Mouse (Mus musculus) spleen, postnatal 14 days (tissue): ENCODE measurements at regions not wholly inside any gene's neighbourhood (a gene's known extent, or its start where the extent isn't known, plus 50 kb on each side); places are given as distances from the start of the nearest gene placed in this dataset.
"Not testable (repeated sequence)": the region's sequence is repeated elsewhere in the genome, so short reads cannot be mapped to it uniquely, and the experiment has no call there.

Experiments
- DNase-seq, 2 experiments: peaks; one replicate each; pipeline ENCODE4 v3.0.0; 2021 to 2022; ENCODE audit warnings: low spot score in 2 of 2

GRCm38 (mm10) chr6:37618990-37619389 lies 89.0 kb downstream of the Akr1d1 start:
- no peak for DNase-seq

GRCm38 (mm10) chr6:37621364-37622029 lies 91.5 kb downstream of the Akr1d1 start:
- DNase-seq: no peak

- no peak for DNase-seq
Measured at GRCm38 (mm10) chr6:37622273-37622672, 92.3 kb downstream of the Akr1d1 start.

DNA sequence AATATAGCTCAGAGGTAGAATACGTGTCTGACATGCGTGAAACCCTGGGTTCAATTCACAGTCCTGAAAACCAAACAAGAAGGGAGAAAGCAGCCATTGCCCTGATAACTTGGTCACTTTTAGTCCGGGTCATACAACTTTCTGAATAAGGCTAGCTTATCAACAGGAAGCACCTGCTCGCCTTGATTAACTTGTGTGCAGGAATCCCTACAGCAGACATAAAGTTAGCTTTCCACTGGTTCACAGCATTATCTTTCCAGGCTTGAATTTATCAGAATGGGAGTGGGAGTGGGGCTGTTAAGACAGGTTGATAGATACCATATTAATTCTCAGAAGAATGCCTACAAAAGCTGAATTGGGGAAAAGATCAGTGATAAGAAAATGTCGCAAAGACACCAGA lies 97.2 kb downstream of the Akr1d1 start:
- DNase-seq: no peak

GRCm38 (mm10) chr6:37633948-37634347 lies 104.0 kb downstream of the Akr1d1 start:
- DNase-seq: no peak

DNA sequence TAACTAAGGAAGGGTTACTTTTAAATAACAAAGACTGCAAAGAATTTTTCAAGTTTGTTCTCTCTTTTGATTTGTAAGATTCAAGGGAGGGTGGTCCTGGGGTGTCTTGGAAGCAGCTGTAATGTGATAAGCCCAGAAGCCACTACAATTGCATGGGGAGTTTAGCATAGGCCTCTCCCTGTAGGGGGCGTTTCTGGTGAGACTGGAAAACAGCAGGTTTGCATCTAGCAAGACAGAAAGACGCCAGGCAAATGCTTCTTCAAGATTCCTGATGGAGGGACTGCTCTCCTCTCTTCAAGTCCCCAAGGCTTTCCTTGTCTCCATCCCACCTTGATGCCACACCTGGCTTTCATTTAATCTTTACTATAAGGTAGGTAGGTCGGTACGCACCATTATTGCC lies 112.1 kb downstream of the Akr1d1 start:
- no peak for DNase-seq

DNA sequence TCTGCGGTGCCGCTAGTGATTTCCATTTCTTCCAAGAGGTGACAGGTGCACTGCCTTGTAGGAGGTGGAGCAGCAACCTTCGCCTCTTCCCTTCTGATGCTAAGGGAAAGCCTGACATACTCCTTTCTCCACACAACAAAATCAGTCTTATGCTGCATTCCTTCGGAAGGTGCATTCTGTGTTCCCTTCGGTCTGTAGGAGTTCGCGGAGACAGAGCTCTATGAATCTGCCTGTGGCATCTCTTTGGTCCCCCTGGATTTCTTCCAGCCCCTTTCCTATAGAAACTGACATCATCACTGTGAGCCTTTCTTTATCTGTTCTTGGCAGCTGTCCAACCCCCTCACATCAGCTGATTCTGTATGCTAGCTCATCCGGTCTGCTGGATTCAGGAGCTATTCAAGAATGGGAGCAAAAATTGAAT lies 112.7 kb downstream of the Akr1d1 start:
- DNase-seq: no peak

DNA sequence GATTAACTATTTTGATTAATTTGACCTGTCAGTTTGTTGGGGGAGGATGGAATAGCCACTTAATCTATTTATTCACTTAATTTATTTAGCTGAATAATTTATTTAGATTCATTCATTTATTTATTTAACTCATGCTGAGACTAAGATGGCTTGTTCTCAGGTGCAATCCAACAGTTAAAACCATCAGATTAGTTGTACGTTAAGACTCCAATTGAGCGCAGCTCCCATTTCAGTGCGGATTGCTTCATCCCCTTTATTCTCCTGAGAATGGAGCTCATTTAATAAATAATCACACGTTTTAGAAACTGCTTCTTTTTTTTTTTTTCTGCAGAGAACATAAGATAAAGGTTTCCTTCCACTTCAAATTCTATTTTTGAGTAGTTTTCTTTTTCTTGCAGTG lies 113.2 kb downstream of the Akr1d1 start:
- no peak for DNase-seq

- no peak for DNase-seq
Measured at GRCm38 (mm10) chr6:37643718-37644117, 113.7 kb downstream of the Akr1d1 start.

- no peak for DNase-seq
Measured at GRCm38 (mm10) chr6:37645551-37645950, 115.6 kb downstream of the Akr1d1 start.

DNA sequence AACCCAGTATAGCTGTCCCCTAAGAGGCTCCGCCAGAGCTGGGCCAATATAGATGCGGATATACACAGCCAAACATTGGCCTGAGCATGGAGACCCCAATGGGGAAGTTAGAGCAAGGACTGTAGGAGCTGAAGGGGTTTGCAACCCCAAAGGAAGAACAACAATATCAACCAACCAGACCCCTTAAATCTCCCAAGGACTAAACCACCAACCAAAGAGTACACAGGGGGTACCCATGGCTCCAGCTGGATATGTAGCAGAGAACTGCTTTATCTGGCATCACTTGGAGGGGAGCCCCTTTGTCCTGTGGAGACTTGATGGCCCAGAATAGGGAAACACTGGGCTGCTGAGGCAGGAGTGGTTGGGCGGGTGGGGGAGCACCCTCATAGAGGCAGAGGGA lies 127.3 kb downstream of the Akr1d1 start:
- not testable (repeated sequence) for DNase-seq

- DNase-seq: no peak
Measured at GRCm38 (mm10) chr6:37658021-37658650, 128.2 kb downstream of the Akr1d1 start.

GRCm38 (mm10) chr6:37662747-37663146 lies 132.8 kb downstream of the Akr1d1 start:
- no peak for DNase-seq

DNA sequence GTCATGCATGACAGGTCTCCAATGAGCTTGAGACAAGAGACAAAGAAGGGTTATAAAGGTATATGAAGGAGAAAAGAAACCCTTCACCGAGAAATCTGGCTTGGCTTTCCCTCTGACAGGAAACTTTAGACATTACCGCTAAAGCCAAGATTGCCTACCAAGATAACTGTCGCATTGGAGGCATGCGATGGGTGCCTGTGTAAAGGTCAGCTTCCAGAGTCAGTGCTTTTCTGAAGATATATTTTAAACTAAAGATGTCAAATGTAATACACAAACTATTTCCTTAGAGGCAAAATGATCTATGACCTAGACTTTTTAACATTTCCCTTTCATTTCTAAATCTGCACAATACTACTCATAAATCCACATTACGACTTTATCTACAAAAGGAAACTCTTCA lies 135.6 kb downstream of the Akr1d1 start:
- DNase-seq: no peak

DNA sequence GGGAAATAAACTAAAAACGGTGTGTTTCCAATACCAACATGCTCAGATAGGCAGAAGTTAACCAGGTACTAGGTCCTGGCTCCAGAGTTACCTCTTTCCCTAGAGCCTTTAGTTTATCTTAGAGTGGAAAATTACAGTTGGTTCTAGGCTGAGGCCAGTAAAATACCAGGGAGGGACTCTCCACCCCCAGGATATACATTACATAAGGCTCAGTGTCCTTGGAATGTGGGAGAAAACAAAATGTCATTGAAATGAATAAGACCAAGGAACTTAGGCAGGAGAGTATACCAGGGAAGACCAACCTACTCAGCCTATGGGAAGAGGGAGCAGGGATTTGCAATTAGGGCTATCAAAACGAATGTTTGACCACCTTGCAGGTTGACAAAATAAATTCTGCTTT lies 139.4 kb downstream of the Akr1d1 start:
- no peak for DNase-seq

DNA sequence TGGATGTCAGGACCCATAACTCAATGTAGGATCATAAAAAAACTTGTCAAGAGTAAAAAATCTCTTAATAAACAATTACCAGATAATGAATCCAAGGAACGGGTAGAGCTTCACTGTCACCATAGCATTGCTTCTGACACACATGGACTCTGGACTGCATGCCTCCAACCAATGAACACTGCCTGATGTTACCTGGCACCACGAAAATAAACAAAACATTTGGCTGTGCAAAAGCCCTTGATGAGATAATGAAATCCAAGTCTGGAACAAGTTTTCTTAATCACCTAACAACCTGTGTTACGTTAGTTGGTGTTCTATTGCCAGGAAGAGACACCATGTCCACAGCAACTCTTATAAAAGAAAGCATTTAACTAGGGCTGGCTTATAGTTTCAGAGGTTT lies 140.7 kb downstream of the Akr1d1 start:
- DNase-seq: no peak

DNA sequence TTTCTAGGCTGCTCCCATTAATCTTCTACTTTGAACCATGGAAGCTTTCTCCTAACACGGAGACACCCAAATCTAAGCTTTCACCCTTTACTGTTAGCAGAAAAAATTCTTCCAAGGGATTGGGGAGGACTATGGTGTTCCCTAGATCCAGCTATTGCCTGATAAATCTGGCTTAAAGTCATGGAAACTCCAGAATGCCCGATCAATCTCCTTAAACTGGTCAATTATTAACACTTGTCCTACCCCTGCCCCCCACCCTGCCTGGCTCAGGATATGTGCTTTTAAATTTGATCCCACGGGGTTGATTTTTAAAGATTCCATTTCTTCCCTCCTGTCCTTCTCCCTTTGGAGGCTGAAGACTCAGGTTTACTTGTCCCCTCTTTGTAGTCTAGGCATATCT lies 149.9 kb downstream of the Akr1d1 start:
- DNase-seq: no peak

- DNase-seq: not testable (repeated sequence)
Measured at GRCm38 (mm10) chr6:37681331-37681730, 151.4 kb downstream of the Akr1d1 start.

DNA sequence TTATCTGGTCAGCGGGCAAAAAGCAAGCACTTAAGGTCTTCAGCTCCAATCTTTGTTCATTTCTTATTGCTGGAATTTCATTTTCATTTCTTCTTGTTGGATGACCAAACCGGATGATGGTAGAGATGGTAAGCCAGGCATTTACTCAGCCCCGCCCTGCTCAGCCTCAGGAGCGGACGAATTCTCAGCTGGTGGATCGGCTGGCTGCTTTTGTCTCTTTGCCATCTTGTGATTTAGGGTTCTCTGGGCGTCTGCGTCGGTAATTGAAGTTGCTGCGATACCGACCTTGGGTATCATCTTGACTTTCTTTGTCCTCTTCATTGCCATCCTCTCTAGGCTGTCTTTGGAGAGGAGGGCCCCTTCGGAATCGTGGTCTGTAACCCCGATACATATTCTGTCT lies 156.1 kb downstream of the Akr1d1 start:
- no peak for DNase-seq

DNA sequence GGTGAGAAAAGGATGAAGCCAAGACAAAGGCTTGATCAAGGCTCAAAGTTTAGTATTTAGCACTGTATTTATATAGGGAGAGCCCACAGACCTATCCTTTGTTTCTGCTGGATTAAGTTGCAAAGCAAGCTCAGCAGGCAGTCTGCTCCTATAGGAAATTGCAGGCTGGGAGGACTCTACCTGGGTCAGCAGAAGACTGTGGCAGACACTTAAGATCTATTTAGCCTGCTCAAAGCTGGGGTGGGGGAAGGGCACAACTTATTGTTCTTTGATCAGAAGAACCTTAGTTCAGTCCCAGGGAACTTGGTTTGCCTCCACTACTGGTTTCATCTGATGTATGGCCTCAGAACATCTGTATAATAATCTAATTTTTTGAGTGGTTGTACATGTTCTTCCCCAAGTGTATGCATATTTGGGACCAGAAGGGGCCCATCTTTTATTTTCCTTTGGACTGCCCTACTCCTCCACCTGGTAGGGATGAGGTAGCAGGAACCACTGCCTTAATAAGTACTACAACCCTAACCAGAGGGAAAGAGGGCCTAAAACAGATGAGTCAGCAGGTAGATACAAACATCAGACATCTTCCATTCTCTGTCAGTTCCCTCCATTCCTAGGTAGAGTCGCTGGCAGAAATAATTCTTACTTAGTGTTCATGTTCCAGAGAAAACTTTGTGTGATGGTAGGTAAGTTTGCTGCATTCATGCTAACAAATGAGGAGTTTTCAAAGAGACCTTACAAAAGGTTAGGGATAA lies 159.1 kb downstream of the Akr1d1 start:
- DNase-seq: no peak

GRCm38 (mm10) chr6:37689696-37690095 lies 159.7 kb downstream of the Akr1d1 start:
- no peak for DNase-seq

DNA sequence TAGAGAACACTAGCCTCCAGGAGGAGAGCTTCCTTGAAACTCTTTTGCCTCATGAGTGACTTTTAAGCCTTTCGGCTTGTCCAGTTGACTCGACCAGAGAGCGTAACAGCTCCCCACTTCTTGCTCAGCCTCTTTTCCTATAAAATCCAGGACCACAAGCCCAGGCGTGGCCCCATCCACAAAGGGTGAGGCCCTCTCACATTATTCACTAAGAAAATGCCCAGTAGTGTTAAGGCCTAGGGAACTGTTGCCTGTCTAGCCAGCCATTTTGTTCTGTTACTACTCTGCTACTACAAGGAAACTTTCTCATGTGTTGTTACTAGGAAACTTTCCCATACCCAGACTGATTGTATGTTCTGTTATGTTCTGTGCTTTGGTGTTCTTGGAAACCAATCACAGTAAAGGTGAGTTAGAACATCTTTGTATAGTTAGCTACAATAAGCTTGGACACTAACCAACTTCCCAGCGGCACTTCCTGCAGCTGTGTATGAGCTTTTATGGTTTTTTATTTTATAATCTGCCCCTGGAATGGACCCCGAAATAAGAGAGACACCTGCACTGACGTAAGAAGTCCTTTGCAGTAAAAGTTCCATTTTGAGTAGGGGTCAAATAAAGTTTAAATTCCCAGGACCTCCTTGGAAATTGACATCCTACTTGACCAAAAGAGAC lies 162.1 kb downstream of the Akr1d1 start:
- DNase-seq: no peak
